Mouse (Mus musculus): Measurements from ENCODE around the gene Slc51a. TPM values are rescaled to one million over a fixed set of nuclear protein-coding genes. Genes with fewer than 3 reads are reported as not detected.

The Slc51a gene
- polyA plus RNA-seq, 1 experiment from 2014 or later = 0.49 TPM

DNA sequence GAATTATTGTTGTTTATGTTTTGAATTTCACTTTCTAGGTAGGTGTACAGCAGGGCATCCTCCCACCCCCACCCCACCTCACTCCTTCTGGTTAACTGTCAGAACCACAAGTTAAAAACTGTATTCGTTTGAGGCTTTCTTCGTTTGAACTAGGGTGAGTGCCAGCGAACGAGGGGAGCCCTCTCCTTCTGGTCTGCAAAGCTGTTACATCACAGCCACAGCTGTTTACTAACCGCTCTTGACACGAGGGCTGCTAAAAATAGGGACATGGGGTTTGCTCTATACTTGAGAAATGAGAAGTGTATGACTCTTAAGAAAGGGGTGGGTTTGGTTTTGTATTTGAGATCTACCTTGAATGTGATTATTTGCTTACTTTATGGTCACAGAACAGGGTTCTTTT, 53.6 kb downstream of the Slc51a start:
- Histone ChIP-seq H3K4me1 (peaks cover 17% of the 10 kb centered on the region), H3K27me3 (no peaks in the 10 kb centered on the region), H3K4me2 (no peak overlapping the region), H3K9me3 (replicated peaks) (no peaks in the 10 kb centered on the region), H3K9ac (no peak overlapping the region), H3K36me3 (ENCODE audit: poor library complexity, severe bottlenecking) (no peaks in the 10 kb centered on the region; the same call in 1 of the 2 replicates), H3K27ac (no peak overlapping the region), H3K4me3 (no peak overlapping the region)
- 64% methylated on average over 6 of the region's 6 CpGs for WGBS
- no peak for ATAC-seq

DNA sequence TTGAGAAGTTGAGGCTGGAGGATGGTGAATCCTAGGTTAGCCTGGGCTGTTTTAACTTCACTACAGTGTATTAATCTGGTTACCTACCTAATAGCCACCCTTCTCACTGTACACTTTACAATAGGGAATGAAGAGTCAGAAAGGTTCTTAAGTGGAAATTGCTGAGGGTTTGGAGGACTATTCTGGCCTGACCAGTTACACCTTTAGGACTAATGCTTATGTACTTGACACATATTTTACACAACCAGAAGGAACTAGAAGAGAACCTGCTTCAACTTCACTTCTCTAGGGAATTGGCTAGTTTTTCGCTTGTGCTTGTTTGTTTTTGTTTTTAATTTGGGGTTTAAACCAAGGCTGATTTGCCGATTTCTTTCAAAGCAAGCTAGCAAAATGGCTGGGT, 54.5 kb downstream of the Slc51a start:
- H3K4me2 ChIP-seq = no peak overlapping the region
- 84% methylated on average over 2 of the region's 2 CpGs for WGBS
- no peak overlapping the region for H3K4me3 ChIP-seq
- H3K27me3 ChIP-seq = no peaks in the 10 kb centered on the region
- H3K36me3 ChIP-seq (ENCODE audit: poor library complexity, severe bottlenecking) = no peaks in the 10 kb centered on the region; the same call in 1 of the 2 replicates
- H3K9me3 ChIP-seq (replicated peaks) = no peaks in the 10 kb centered on the region
- no peak overlapping the region; the same call in 1 of the 2 replicates for H3K9ac ChIP-seq
- ATAC-seq = no peak
- H3K4me1 ChIP-seq = peaks cover 17% of the 10 kb centered on the region
- no peak overlapping the region for H3K27ac ChIP-seq

DNA sequence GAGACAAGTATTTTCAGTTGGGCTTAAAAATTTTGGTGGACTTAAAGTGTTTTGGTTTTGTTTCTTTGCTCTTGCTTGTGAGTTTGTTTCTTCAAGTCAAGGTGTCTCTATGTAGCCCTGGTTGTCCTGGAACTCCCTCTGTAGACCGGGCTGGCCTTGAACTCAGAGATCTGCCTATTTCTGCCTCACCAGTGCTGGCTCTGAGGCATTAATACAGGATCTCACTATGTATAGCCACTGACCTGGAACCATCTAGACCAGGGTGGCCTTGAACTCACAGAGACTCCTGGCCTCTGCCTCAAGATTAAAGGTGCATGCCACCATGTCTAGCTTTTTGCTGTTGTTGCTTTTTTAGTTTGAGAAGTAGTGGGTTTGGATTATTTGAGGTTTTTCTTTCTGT, 55.8 kb downstream of the Slc51a start:
- H3K9me3 ChIP-seq (replicated peaks) = no peaks in the 10 kb centered on the region
- ATAC-seq = no peak
- H3K4me2 ChIP-seq = peak overlapping the region; percentile 86
- 89% methylated on average over 1 of the region's 1 CpGs for WGBS
- no peaks in the 10 kb centered on the region; the same call in 1 of the 2 replicates for H3K36me3 ChIP-seq (ENCODE audit: poor library complexity, severe bottlenecking)
- H3K27ac ChIP-seq = no peak overlapping the region
- H3K4me1 ChIP-seq = peaks cover 17% of the 10 kb centered on the region
- 0 out of 2 replicates have a peak overlapping the region, but pooled peaks have one; percentile 87 for H3K4me3 ChIP-seq
- no peaks in the 10 kb centered on the region for H3K27me3 ChIP-seq
- H3K9ac ChIP-seq = no peak overlapping the region

DNA sequence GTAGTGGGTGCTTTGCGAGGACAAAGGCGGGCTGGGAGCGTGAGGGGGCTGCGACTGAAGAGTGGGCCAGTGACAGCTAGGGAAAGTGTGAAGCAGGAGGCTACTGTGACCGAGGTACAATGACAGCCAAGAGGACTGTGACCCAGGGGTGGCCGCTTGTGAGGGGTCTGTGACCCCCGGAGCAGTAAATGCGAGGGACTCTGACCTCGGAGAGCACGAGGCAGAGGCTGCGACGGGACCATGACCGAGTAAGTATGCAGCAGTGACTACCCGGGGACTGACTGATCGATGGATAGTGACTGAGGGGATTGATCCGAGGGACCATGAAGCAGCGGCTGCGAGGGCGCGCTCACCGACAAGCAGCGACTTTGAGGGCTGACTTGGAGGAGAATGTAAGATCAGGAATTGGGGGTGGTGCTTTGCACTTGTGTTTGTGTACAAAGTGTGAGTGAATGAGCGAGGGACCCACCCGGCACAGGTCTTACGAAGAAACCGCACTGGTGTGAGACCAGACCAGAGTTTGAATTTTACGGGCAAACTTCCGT, 56.6 kb downstream of the Slc51a start:
- H3K27ac ChIP-seq = peak overlapping the region; percentile 85
- H3K4me3 ChIP-seq = peak overlapping the region; percentile 87
- WGBS = 2% methylated on average over 28 of the region's 28 CpGs
- H3K36me3 ChIP-seq (ENCODE audit: poor library complexity, severe bottlenecking) = no peaks in the 10 kb centered on the region
- peak overlapping the region; percentile 86 for H3K4me2 ChIP-seq
- no peak; the same call in 1 of the 2 replicates for ATAC-seq
- H3K27me3 ChIP-seq = no peaks in the 10 kb centered on the region
- H3K9ac ChIP-seq = peak overlapping the region; percentile 79
- H3K4me1 ChIP-seq = peaks cover 17% of the 10 kb centered on the region
- no peaks in the 10 kb centered on the region for H3K9me3 ChIP-seq (replicated peaks)

DNA sequence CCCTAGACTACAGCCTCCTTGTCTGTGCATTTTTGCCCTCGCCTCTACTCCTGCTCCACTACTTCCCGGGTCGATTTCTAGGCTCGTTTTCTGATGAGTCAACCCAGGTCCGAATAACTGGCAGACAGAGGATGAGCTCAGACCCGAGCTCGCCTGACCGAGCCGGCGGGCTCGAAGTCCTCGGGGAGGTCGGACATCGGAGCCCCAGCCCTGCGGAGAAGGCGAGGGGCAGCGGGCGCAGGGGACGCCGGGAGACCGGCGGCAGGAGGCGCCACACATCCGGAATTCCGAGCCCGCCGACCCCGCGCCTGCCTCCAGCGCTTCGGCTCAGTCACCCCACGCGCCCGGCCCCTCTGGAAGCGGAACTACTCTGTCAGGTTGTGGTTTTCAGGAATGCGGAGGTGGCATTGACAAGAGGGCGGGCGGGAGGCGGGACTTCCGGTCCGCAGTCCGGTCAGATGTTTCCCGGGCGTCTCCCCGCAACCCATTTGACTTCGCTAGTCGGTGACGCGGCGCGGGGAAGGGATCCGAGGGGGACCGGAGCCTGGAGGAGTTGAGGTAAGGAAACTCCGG, 57.1 kb downstream of the Slc51a start, which contains the start of gene Pcyt1a:
Gene Pcyt1a, plus strand, starts transcription at position 448 of the 573 bp plus-strand sequence.
- no peaks in the 10 kb centered on the region for H3K27me3 ChIP-seq
- H3K27ac ChIP-seq = peak within 1 kb of the TSS; percentile 85
- peak; percentile 98 for ATAC-seq
- WGBS = under 1% methylated on average over 51 of the region's 54 CpGs
- H3K4me2 ChIP-seq = peak within 1 kb of the TSS; percentile 86
- H3K4me1 ChIP-seq = peaks cover 17% of the 10 kb centered on the region
- no peaks in the 10 kb centered on the region for H3K9me3 ChIP-seq (replicated peaks)
- H3K4me3 ChIP-seq = peak within 1 kb of the TSS; percentile 87
- peak within 1 kb of the TSS; percentile 79 for H3K9ac ChIP-seq
- no peaks in the 10 kb centered on the region for H3K36me3 ChIP-seq (ENCODE audit: poor library complexity, severe bottlenecking)

DNA sequence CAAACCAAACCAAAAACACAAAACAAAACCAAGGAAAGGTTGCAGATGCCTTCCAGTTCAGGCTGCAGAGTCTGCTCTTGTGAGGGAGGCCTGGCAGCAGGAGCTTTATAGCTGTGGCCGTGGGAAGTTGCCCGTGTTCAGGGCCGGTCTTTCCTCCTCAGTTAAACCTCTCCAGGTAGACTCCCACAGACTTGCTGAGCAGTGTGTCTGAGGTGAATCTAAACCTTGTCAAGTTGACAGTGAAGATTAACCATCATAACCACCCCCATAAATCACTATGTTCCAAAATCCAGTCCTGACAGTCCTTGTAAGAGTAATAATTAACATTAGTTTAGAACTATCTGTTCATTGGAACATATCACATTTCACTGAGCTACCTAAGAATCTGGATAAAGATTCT, 60.2 kb downstream of the Slc51a start:
- no peak overlapping the region for H3K4me3 ChIP-seq
- ATAC-seq = no peak
- no peaks in the 10 kb centered on the region for H3K9me3 ChIP-seq (replicated peaks)
- peaks cover 17% of the 10 kb centered on the region for H3K4me1 ChIP-seq
- no peak overlapping the region for H3K4me2 ChIP-seq
- no peak overlapping the region for H3K27ac ChIP-seq
- H3K36me3 ChIP-seq (ENCODE audit: poor library complexity, severe bottlenecking) = no peaks in the 10 kb centered on the region
- no peak overlapping the region for H3K9ac ChIP-seq
- H3K27me3 ChIP-seq = no peaks in the 10 kb centered on the region
- 90% methylated on average over 3 of the region's 3 CpGs for WGBS

Other genes with a start within 250 kb of the Slc51a start
- 8.8 and 8.9 TPM in 2 replicates for gene Fbxo45, start 240.7 kb downstream of the Slc51a start, polyA plus RNA-seq (2015; fragmentation: Nextera tagmentation; extraction: Ambion mirVana)
- 15.4 and 18.3 TPM in 2 replicates for gene Wdr53, start 240.7 kb downstream of the Slc51a start, polyA plus RNA-seq (2015; fragmentation: Nextera tagmentation; extraction: Ambion mirVana)
- gene Smco1, start 216.4 kb downstream of the Slc51a start, polyA plus RNA-seq (2015; fragmentation: Nextera tagmentation; extraction: Ambion mirVana) = not detected in 2 replicates
- 38.5 and 39.3 TPM in 2 replicates for gene Rnf168, start 210.4 kb downstream of the Slc51a start, polyA plus RNA-seq (2015; fragmentation: Nextera tagmentation; extraction: Ambion mirVana)
- 29.9 and 32.0 TPM in 2 replicates for gene Ubxn7, start 155.6 kb downstream of the Slc51a start, polyA plus RNA-seq (2015; fragmentation: Nextera tagmentation; extraction: Ambion mirVana)
- gene Tm4sf19, start 87.4 kb downstream of the Slc51a start, polyA plus RNA-seq (2015; fragmentation: Nextera tagmentation; extraction: Ambion mirVana) = not detected in 2 replicates
- 34.5 and 37.5 TPM in 2 replicates for gene Tctex1d2, start 68.2 kb downstream of the Slc51a start, polyA plus RNA-seq (2015; fragmentation: Nextera tagmentation; extraction: Ambion mirVana)
- gene Pcyt1a, start 57.0 kb downstream of the Slc51a start, polyA plus RNA-seq (2015; fragmentation: Nextera tagmentation; extraction: Ambion mirVana) = 44.1 and 48.1 TPM in 2 replicates
- gene Zdhhc19, start 8.4 kb upstream of the Slc51a start, polyA plus RNA-seq (2015; fragmentation: Nextera tagmentation; extraction: Ambion mirVana) = not detected in 2 replicates
- 32.0 and 42.1 TPM in 2 replicates for gene Tfrc, start 121.0 kb upstream of the Slc51a start, polyA plus RNA-seq (2015; fragmentation: Nextera tagmentation; extraction: Ambion mirVana)
- gene Tnk2, start 156.0 kb upstream of the Slc51a start, polyA plus RNA-seq (2015; fragmentation: Nextera tagmentation; extraction: Ambion mirVana) = 14.6 TPM in 2 replicates
- gene Muc4, start 248.0 kb upstream of the Slc51a start, polyA plus RNA-seq (2015; fragmentation: Nextera tagmentation; extraction: Ambion mirVana) = 0.04 TPM in 1 of 2 replicates, not detected in the other